Mouse (Mus musculus): ENCODE measurements around the gene Draxin. TPM values are rescaled to one million over a fixed set of nuclear protein-coding genes. Genes with fewer than 3 reads are reported as not detected.

The Draxin gene
- total and polyA plus RNA-seq, 3 experiments: 0.08 to 0.17 TPM; not detected in 1

DNA sequence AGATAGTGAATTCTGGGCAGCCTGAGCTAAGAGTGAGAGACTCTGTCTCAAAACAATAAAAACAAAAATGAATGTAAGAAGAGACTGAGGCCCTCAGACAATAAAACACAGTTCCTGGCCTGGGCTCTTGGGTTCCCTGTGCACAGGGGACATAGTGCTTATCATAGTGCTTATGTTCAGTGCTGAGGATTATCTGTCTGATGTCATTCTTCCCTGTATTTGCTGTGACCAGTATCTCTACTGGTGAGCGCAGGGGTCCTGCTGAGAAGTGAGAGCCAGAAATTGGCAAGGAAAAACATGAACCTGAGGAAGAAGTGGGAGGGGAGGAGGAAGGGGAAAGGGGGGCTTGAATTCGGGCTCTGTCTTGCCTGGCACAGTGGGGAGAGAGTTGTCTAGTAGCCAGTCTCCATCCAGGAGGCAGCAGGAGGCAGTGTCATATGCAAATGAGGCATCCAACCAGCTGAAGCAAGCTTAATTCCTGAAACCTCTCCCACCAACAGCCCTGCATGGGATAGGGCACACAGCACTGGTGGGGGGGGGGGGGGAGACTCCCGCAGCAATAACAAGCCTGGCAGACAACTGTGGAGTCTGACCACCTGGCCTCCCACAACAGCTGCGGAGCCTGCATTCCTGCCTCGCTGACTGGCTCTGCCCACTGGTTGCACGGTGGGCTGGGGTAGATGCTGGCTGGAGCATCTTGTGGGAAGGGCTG, 8.4 kb downstream of the Draxin start:
- Histone ChIP-seq H3K79me2 (ENCODE audit: control insufficient read depth, insufficient read depth, low read length, poor library complexity) (no peaks in the 10 kb centered on the region), H3K27ac (ENCODE audit: control insufficient read depth, low read depth, low read length) (no peak overlapping the region), H3K36me3 (ENCODE audit: control insufficient read depth in 1 of 2, insufficient read depth in 2 of 2, low read length in 2 of 2) (no peaks in the 10 kb centered on the region), H3K9me3 (replicated peaks; ENCODE audit: insufficient read depth, low read length) (no peaks in the 10 kb centered on the region), H3K4me1 (ENCODE audit: control insufficient read depth in 1 of 2, insufficient read depth in 2 of 2, low read length in 2 of 2) (peaks cover 0 to 5% of the 10 kb centered on the region in 2 experiments; a peak in 2 of 4 replicates), H3K4me3 (ENCODE audit: control insufficient read depth in 1 of 2, insufficient read depth in 1 of 2, low read depth in 2 of 2, low read length in 2 of 2) (no peak overlapping the region), H3K9ac (ENCODE audit: control insufficient read depth, low read depth, low read length, poor library complexity, severe bottlenecking) (no peak overlapping the region), H3K27me3 (ENCODE audit: control insufficient read depth in 1 of 2, insufficient read depth in 2 of 2, low read length in 2 of 2) (peaks cover 0 to 3% of the 10 kb centered on the region in 2 experiments; a peak in 2 of 4 replicates)
- no peak for TF ChIP-seq RCOR1 (IDR thresholded peaks at IDR 0.05; ENCODE audit: low read depth, low read length)
- no peak for TF ChIP-seq E2F4 (IDR thresholded peaks at IDR 0.05; ENCODE audit: borderline replicate concordance, low read depth, low read length)
- TF ChIP-seq USF2 (IDR thresholded peaks at IDR 0.05; ENCODE audit: borderline replicate concordance in 1 of 2, insufficient read depth in 1 of 2, low read depth in 1 of 2, low read length in 2 of 2): no peak
- TF ChIP-seq USF1 (IDR thresholded peaks at IDR 0.05; ENCODE audit: low read depth, low read length): no peak
- TF ChIP-seq JUND (IDR thresholded peaks at IDR 0.05; ENCODE audit: low read depth, low read length): no peak
- no peak for DNase-seq (ENCODE audit: low read depth, low spot score)

DNA sequence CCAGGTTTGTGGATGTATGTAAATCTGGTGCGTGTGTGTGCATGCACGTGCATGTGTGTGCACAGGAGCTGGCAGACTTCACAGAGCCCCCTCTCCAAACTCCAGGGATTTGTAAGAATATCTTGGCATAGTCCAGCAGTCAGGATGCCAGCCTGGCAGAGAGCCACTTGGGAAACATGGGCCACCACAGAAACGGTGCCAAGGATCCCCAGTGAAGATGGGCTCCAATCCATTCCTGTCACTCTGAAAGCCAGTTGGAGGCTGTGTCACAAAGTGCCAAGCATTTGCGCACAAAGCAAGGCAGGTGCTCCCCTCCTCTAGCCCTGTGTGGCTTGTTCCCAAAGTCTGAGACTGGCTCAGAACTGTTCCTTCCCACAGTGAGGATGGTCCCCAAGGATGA, 9.1 kb downstream of the Draxin start:
- Histone ChIP-seq H3K4me1 (ENCODE audit: control insufficient read depth in 1 of 2, insufficient read depth in 2 of 2, low read length in 2 of 2) (peaks cover 0 to 5% of the 10 kb centered on the region in 2 experiments; a peak in 2 of 4 replicates), H3K4me3 (ENCODE audit: control insufficient read depth in 1 of 2, insufficient read depth in 1 of 2, low read depth in 2 of 2, low read length in 2 of 2) (no peak overlapping the region), H3K36me3 (ENCODE audit: control insufficient read depth in 1 of 2, insufficient read depth in 2 of 2, low read length in 2 of 2) (no peaks in the 10 kb centered on the region), H3K9me3 (replicated peaks; ENCODE audit: insufficient read depth, low read length) (no peaks in the 10 kb centered on the region), H3K27ac (ENCODE audit: control insufficient read depth, low read depth, low read length) (no peak overlapping the region), H3K27me3 (ENCODE audit: control insufficient read depth in 1 of 2, insufficient read depth in 2 of 2, low read length in 2 of 2) (peaks cover 0 to 3% of the 10 kb centered on the region in 2 experiments; a peak in 2 of 4 replicates), H3K79me2 (ENCODE audit: control insufficient read depth, insufficient read depth, low read length, poor library complexity) (no peaks in the 10 kb centered on the region), H3K9ac (ENCODE audit: control insufficient read depth, low read depth, low read length, poor library complexity, severe bottlenecking) (no peak overlapping the region)
- no peak for DNase-seq (ENCODE audit: low read depth, low spot score)
- TF ChIP-seq KAT2A (conservative IDR thresholded peaks at IDR 0.05; ENCODE audit: low read depth, low read length) (no peak), SIN3A (IDR thresholded peaks at IDR 0.05; ENCODE audit: low read length) (no peak), NRF1 (IDR thresholded peaks at IDR 0.05; ENCODE audit: insufficient read depth, low read depth, low read length, poor library complexity, severe bottlenecking) (no peak), HCFC1 (IDR thresholded peaks at IDR 0.05; ENCODE audit: low read depth, low read length) (no peak), MYC (IDR thresholded peaks at IDR 0.05; ENCODE audit: low read depth, low read length) (no peak), MEF2A (IDR thresholded peaks at IDR 0.05; ENCODE audit: extremely low read depth, insufficient replicate concordance, low read depth, low read length, poor library complexity, severe bottlenecking) (no peak), USF1 (IDR thresholded peaks at IDR 0.05; ENCODE audit: low read depth, low read length) (no peak), MAZ (IDR thresholded peaks at IDR 0.05; ENCODE audit: low read depth, low read length) (no peak)
